Mouse (Mus musculus) liver, adult 2 months (tissue): ENCODE data around the gene Gck.

Experiments used
- CTCF ChIP-seq: fragments of 200-500 bp; IDR thresholded peaks from 2 replicates; pipeline ENCODE4 v1.5.1; 2011; ENCODE audit warnings: low read depth, low read length, control low read depth
- POLR2A ChIP-seq: fragments of 200-500 bp; IDR thresholded peaks from 2 replicates; pipeline ENCODE4 v1.6.1; 2011; ENCODE audit warnings: low read length, control low read depth; ENCODE audit not compliant: insufficient read depth; ENCODE audit errors: extremely low read depth

- TF ChIP-seq CTCF (no peak), POLR2A (no peak)
Observed at GRCm38 (mm10) chr11:5913256-5913655, 36.6 kb downstream of the Gck start.
